Mouse (Mus musculus): Measurements from ENCODE around the gene Strn4. TPM values are rescaled to one million over a fixed set of nuclear protein-coding genes. Genes with fewer than 3 reads are reported as not detected.

The Strn4 gene
- total RNA-seq (2021), result 100 to 1,000 TPM; 269 to 272 TPM

- DNase-seq (ENCODE audit: extremely low spot score in 1 of 2, low spot score in 2 of 2), result peak; percentile 62 to 65
- intact Hi-C loops (cut with DNase I), result no loop called here
Observed at GRCm38 (mm10) chr7:16815351-16815941, at the start of gene Strn4. Strn4 (plus strand) TSS chr7:16815889.

GRCm38 (mm10) chr7:16766443-16766842, 49.2 kb upstream of the Strn4 start:
- peak in 1 of 2 experiments; percentile 80 for DNase-seq (ENCODE audit: extremely low spot score in 1 of 2, low spot score in 2 of 2)
- intact Hi-C loops (cut with DNase I), result no loop called here

GRCm38 (mm10) chr7:16775888-16776287, 39.8 kb upstream of the Strn4 start:
- DNase-seq (ENCODE audit: extremely low spot score in 1 of 2, low spot score in 2 of 2), result no peak
- intact Hi-C loops (cut with DNase I), result no loop called here

- intact Hi-C loops (cut with DNase I), result no loop called here
- no peak for DNase-seq (ENCODE audit: extremely low spot score in 1 of 2, low spot score in 2 of 2)
Observed at GRCm38 (mm10) chr7:16780076-16780475, 35.6 kb upstream of the Strn4 start.

GRCm38 (mm10) chr7:16780825-16781554, 34.7 kb upstream of the Strn4 start, which contains the start of gene Slc1a5:
Slc1a5 (plus strand) TSS chr7:16781340.
- peak; percentile 46 to 90 for DNase-seq (ENCODE audit: extremely low spot score in 1 of 2, low spot score in 2 of 2)
- intact Hi-C loops (cut with DNase I), result no loop called here

- intact Hi-C loops (cut with DNase I), result no loop called here
- no peak for DNase-seq (ENCODE audit: extremely low spot score in 1 of 2, low spot score in 2 of 2)
Observed at GRCm38 (mm10) chr7:16781555-16781815, 34.2 kb upstream of the Strn4 start.

GRCm38 (mm10) chr7:16781816-16782554, 33.7 kb upstream of the Strn4 start:
- DNase-seq (ENCODE audit: extremely low spot score in 1 of 2, low spot score in 2 of 2), result no peak
- intact Hi-C loops (cut with DNase I), result no loop called here

- DNase-seq (ENCODE audit: extremely low spot score in 1 of 2, low spot score in 2 of 2), result no peak
- intact Hi-C loops (cut with DNase I), result no loop called here
Observed at GRCm38 (mm10) chr7:16782555-16783125, 33.0 kb upstream of the Strn4 start.

GRCm38 (mm10) chr7:16783224-16783688, 32.4 kb upstream of the Strn4 start:
- no peak for DNase-seq (ENCODE audit: extremely low spot score in 1 of 2, low spot score in 2 of 2)
- intact Hi-C loops (cut with DNase I), result no loop called here

GRCm38 (mm10) chr7:16783758-16784415, 31.8 kb upstream of the Strn4 start:
- intact Hi-C loops (cut with DNase I), result no loop called here
- peak in 1 of 2 experiments; percentile 43 for DNase-seq (ENCODE audit: extremely low spot score in 1 of 2, low spot score in 2 of 2)

GRCm38 (mm10) chr7:16784498-16784976, 31.2 kb upstream of the Strn4 start:
- DNase-seq (ENCODE audit: extremely low spot score in 1 of 2, low spot score in 2 of 2), result no peak
- intact Hi-C loops (cut with DNase I), result no loop called here

- intact Hi-C loops (cut with DNase I), result no loop called here
Observed at GRCm38 (mm10) chr7:16785541-16786083, 30.1 kb upstream of the Strn4 start.

GRCm38 (mm10) chr7:16792316-16792715, 23.4 kb upstream of the Strn4 start:
- DNase-seq (ENCODE audit: extremely low spot score in 1 of 2, low spot score in 2 of 2), result no peak
- intact Hi-C loops (cut with DNase I), result no loop called here

More at GRCm38 (mm10) chr7:16785541-16786083, 30.1 kb upstream of the Strn4 start:
- DNase-seq (ENCODE audit: extremely low spot score in 1 of 2, low spot score in 2 of 2), result no peak

- intact Hi-C loops (cut with DNase I), result no loop called here
- DNase-seq (ENCODE audit: extremely low spot score in 1 of 2, low spot score in 2 of 2), result no peak
Observed at GRCm38 (mm10) chr7:16793010-16793725, 22.5 kb upstream of the Strn4 start.

- intact Hi-C loops (cut with DNase I), result no loop called here
Observed at GRCm38 (mm10) chr7:16794886-16795285, 20.8 kb upstream of the Strn4 start.

GRCm38 (mm10) chr7:16804409-16805028, 11.2 kb upstream of the Strn4 start:
- intact Hi-C loops (cut with DNase I), result loop anchor here (5.0 kb wide), 1 partner anchor 177 kb away; no protein-coding TSS in a partner anchor
- DNase-seq (ENCODE audit: extremely low spot score in 1 of 2, low spot score in 2 of 2), result no peak

More at GRCm38 (mm10) chr7:16794886-16795285, 20.8 kb upstream of the Strn4 start:
- no peak for DNase-seq (ENCODE audit: extremely low spot score in 1 of 2, low spot score in 2 of 2)

GRCm38 (mm10) chr7:16807936-16808335, 7.8 kb upstream of the Strn4 start:
- intact Hi-C loops (cut with DNase I), result loop anchor here (5.0 kb wide), 1 partner anchor 181 kb away; no protein-coding TSS in a partner anchor
- no peak for DNase-seq (ENCODE audit: extremely low spot score in 1 of 2, low spot score in 2 of 2)

All from left cerebral cortex, postnatal 10 days (tissue).